Mouse (Mus musculus) brain, embryonic 14.5 days (tissue): Measurements from ENCODE around the gene Apoc2. TPM values are rescaled to one million over a fixed set of nuclear protein-coding genes. Genes with fewer than 3 reads are reported as not detected.

Source experiments
- DNase-seq: peaks from one replicate; pipeline ENCODE4 v3.0.0-alpha.2; 2011; ENCODE audit warnings: low read depth
- CTCF ChIP-seq: fragments of 200-500 bp; IDR thresholded peaks from 2 replicates; pipeline ENCODE4 v1.5.1; 2012; ENCODE audit warnings: inconsistent platforms, mild to moderate bottlenecking, moderate library complexity, borderline replicate concordance; ENCODE audit not compliant: insufficient read depth, insufficient read length; ENCODE audit errors: extremely low read depth
- POLR2A ChIP-seq: fragments of 200-500 bp; IDR thresholded peaks from 2 replicates; pipeline ENCODE4 v1.6.1; 2012; ENCODE audit warnings: mild to moderate bottlenecking, inconsistent platforms, borderline replicate concordance; ENCODE audit not compliant: poor library complexity, insufficient read depth, insufficient read length, severe bottlenecking; ENCODE audit errors: extremely low read depth
- polyA plus RNA-seq: library from polyadenylated mRNA; depleted of rRNA; stranded (reverse); fragments of >200 nt; gene quantifications from 2 replicates; pipeline ENCODE4 v1.2.3, GENCODE M21; 2012

Gene Apoc2
- polyA plus RNA-seq, 1 experiment: 0.30 TPM

DNA sequence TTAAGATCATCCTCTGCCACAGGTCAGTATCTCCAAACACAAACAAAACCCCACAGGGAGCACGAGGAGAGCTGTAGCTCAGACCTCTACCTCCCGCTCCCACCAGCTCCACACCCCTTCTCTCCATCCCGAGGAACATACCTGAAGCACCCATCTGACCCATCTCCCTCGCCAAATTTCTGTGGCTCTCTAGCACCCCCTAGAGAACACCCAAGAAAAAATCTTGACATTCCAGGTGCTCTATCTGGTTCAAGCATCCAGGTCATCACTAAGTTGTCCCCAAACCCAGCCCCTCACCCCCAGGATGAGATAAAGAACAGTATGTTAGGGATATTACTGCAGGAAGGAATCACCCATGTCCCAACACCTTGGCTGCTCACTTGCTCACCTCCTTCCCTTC, 35.5 kb upstream of the Apoc2 start:
- peak; percentile 5 for DNase-seq

GRCm38 (mm10) chr7:19712414-19712813, 34.7 kb upstream of the Apoc2 start:
- TF ChIP-seq POLR2A (no peak), CTCF (peak; percentile 22; the same call in 1 of the 2 replicates)
- DNase-seq: peak; percentile 17

More for the DNA sequence above, 35.5 kb upstream of the Apoc2 start:
- TF ChIP-seq CTCF (peak; percentile 34; the same call in 1 of the 2 replicates), POLR2A (no peak)

DNA sequence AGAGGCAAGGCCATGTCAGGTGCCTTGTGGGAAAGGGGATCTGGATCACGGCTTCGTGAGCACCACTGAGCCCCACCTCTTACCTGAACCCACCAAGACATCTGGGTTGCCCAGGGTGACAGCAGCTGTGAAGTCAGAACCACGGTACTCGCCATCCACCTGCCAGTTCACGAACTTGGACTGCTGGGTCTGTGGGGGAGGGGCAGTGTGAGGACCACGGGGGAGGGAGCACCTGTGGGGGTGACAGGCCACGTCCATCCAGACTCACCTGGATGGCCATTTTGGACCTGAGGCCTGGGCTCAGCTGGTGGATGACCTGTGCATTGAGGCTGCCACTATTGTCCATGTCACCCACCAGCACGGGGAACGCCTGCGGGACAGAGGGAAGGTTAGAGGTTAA, 32.9 kb upstream of the Apoc2 start:
- DNase-seq: no peak
- TF ChIP-seq POLR2A: no peak
- no peak for TF ChIP-seq CTCF

- TF ChIP-seq POLR2A (no peak), CTCF (no peak)
- no peak for DNase-seq
These were observed 27.5 kb upstream of the Apoc2 start for GRCm38 (mm10) chr7:19705271-19705670.

GRCm38 (mm10) chr7:19704475-19704874, 26.7 kb upstream of the Apoc2 start:
- no peak for TF ChIP-seq POLR2A
- no peak for TF ChIP-seq CTCF
- DNase-seq: no peak

- TF ChIP-seq POLR2A (no peak), CTCF (no peak)
- no peak for DNase-seq
These were observed 25.3 kb upstream of the Apoc2 start for GRCm38 (mm10) chr7:19702859-19703555.

- peak; percentile 70 for DNase-seq
- TF ChIP-seq POLR2A (no peak), CTCF (peak; percentile 73)
These were observed 23.5 kb upstream of the Apoc2 start for GRCm38 (mm10) chr7:19701069-19701761.

DNA sequence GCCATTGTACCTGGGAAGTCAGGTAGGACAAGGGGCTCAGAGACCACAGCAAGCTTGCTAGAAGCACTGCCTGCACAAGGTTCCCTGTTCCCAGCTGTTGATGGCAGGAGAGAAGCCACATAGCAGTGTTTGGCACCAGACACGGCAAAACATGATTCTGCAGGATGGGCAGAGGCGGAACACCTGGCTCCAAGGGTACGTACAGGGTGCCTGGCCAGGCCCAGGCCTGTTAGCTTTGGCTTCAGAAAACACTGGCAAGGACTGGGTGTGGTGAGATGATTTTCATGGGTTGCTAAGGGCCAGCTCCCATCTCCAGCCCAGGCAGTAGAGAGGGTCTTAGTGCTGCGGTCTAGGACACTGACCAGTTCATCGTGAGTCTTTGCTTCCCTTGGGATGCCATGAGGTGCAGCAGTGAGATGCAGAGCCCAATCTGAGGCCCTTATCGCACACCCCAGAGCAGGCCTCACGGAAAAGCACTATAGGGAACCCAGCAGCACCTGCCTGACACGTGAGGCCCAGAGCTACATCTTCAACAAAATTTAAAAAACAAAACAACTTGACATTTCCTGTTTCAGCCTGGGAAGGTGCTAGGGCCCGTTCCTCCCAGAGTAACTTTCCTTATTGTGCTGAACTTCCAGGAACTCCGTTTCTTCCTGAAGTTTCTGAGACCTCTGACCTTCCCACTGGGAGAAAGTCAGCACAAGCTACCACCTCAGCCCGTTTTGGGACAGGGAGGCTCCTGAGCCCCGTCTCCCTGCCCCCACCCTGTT, 22.7 kb upstream of the Apoc2 start:
- no peak for DNase-seq
- TF ChIP-seq POLR2A (no peak), CTCF (no peak)

DNA sequence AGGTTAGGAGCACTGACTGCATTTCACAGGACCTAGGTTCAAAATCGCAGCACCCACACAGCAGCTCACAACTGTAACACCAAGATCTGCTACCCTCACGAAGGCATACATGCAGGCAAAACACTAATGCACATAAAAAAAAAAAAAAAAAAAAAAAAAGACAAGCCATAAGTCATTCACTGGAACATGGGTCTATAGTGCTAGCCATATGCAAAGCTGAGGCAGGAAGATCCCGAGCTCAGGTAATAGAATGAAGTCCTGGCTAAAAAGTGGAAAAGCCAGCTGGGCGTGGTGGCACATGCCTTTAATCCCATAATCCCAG, 22.0 kb upstream of the Apoc2 start:
- TF ChIP-seq CTCF: no peak
- no peak for TF ChIP-seq POLR2A
- DNase-seq: no peak

GRCm38 (mm10) chr7:19698907-19699826, 21.4 kb upstream of the Apoc2 start, which contains the start of gene Apoe:
Gene Apoe (minus strand): TSS chr7:19699188.
- no peak for TF ChIP-seq CTCF
- DNase-seq: peak; percentile 71

DNA sequence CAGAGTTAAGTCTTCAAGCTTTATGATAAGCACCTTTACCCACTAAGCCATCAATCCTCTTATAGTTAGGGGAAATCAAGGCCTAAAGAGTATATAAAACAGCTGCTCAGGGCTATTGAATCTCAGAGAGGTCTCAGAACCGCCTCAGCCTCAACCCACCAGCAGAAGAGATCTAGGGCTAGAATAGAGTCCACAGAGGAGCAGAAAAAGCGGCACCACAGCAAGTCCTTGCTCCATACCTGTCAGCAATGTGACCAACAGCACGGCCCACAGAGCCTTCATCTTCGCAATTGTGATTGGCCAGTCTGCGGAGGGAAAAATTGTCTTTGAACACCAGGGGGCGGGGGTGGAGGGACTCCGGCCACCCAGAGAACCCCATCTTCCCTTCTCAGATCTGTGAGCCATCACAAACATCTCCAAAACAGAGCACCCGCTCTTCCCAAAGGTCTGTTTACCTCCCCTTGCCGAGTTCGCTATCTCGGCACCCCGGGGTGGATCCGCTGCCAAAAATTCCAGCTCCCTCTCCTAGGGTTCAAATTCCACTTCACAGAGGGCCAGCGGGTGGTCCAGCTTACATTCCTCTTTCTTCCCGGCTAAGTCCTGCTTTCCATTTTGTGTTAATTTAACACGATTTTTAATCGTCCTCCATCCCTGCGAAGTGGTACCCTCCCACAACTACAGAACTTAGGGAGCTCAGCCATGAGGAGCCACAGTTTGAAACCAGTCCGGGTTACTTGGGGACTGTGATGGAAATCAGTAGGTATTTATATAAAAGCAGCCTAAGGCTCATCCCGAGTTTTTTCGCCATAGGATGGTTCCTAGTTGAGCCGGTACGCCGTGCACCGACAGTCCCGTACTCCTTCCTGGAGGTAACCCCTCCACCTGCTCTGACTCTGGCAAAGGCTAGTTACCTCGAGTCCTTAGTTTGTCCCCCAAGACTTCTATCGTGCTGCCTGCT, 20.5 kb upstream of the Apoc2 start:
- TF ChIP-seq CTCF (peak; percentile 35; the same call in 1 of the 2 replicates), POLR2A (no peak)
- peak; percentile 32 for DNase-seq
